Mouse (Mus musculus): Measurements from ENCODE around the gene Pifo. TPM values are rescaled to one million over a fixed set of nuclear protein-coding genes. Genes with fewer than 3 reads are reported as not detected.
"Not testable (repeated sequence)": the region's sequence is repeated elsewhere in the genome, so short reads cannot be mapped to it uniquely, and the experiment has no call there.

Gene Pifo
- 1 to 10 TPM in 1 of 4 experiments, under 1 TPM in 3; 0.42 to 1.0 (median 0.47) TPM for total RNA-seq (2022)

DNA sequence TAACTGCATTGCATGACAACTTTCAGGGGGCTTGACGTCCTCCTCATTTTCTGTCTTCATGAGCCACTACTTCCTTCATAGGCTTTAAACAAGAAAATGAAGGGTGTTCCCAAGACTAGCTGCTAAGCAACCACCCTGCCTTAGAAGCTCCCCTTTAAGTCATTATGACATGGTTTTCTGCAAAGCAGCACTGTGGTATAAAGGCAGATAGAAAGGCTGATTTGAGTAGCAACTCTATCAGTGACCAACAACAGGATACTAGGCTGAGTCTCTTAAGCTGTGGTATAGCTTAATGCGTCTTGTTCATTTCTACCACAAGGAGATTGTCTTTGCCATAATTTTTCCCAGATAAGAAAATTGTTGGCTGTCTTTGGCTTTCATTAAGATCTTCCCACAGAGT lies at the start of gene Pifo:
Pifo (minus strand) TSS at position 101 of the 400 bp plus-strand sequence.
- no peak for DNase-seq (ENCODE audit: low spot score in 2 of 2)

DNA sequence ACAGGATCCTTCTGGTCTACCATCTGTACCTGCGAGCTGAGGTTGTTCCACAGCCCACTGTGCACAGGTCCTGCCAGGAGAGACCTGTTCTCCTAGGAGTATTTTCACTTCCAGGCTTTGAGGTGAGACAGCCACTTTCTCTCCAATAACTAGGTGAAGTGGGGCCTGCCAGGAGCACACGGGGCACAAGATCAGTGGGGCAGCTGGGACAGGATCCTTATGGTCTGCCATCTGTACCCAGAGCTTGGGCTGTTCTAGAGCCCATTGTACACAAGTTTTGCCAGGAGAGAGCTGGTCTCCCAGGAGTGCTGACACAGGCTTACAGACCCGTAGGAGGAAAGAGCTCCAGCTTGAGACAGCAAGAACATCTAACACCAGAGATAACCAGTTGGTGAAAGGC lies 43.5 kb upstream of the Pifo start:
- no peak for DNase-seq (ENCODE audit: low spot score in 2 of 2)

DNA sequence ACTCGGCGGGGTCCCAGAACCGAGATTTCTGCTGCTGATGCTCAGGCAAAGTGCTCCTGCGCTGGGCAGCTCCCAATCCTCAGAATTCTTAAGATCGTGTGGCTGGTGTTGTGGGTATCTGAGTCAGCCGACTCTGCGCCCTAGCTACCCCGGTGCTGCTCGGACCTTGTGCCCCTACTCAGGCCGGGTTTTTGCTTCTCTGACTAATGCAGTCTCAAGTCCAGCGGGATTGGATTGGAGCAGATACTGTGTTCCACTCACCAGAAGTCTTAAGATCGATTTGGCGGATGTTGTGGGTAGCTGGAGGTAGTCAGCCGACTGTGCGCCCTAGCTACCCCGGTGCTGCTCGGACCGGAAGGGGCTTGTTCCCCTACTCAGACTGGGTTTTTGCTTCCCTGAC lies 37.5 kb upstream of the Pifo start:
- DNase-seq (ENCODE audit: low spot score in 2 of 2) = no peak

DNA sequence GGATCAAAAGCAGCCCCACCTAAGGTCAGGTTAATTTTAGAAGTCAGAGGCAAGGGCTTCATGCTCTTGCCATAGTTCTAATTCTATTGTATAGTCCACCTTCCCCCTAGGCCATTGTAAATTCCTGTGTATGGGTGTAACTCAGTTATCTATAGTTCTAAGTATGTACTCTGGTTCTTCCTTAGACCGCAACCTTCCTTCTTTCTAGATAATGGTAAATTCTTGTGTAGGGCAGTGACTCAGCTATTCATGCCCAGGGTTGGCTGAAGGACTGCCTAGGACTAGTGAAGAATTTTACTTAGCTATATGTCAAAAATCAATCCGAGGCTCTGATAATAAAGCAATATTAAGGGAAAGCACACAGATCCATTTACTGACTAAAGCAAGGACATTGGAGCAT lies 25.9 kb upstream of the Pifo start:
- no peak for DNase-seq (ENCODE audit: low spot score in 2 of 2)

- DNase-seq (ENCODE audit: low spot score in 2 of 2) = no peak
Observed at GRCm38 (mm10) chr3:106032781-106033180, 18.3 kb upstream of the Pifo start, which contains the start of gene Chil5. Chil5 (minus strand) TSS chr3:106032814.

DNA sequence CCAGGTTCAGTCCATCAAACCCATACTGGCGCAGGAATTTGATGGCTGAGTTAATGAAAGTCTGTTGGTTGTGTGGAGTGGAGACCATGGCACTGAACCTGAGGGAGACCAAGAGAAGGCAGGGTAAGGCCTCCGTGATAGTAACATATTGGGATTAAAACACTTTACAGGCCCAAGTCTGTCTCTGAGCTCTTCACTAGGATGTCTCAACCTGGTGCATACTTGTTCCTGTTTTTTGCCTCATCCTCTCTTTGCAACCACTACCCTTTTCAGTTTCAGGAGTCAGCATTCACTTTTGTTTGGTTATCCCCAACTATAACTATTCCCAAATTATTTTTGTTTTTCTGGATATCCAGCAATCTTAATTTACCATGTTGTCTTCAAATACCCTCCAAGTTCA lies 9.7 kb upstream of the Pifo start:
- no peak for DNase-seq (ENCODE audit: low spot score in 2 of 2)

GRCm38 (mm10) chr3:106021840-106022239 lies 7.4 kb upstream of the Pifo start:
- DNase-seq (ENCODE audit: low spot score in 2 of 2) = no peak

GRCm38 (mm10) chr3:106003360-106003759 lies 11.1 kb downstream of the Pifo start:
- not testable (repeated sequence) for DNase-seq (ENCODE audit: low spot score in 2 of 2)

- DNase-seq (ENCODE audit: low spot score in 2 of 2) = peak; percentile 7 to 38
Observed at GRCm38 (mm10) chr3:106001416-106002370, 12.8 kb downstream of the Pifo start.

- peak in 1 of 2 experiments; percentile 5 for DNase-seq (ENCODE audit: low spot score in 2 of 2)
Observed at GRCm38 (mm10) chr3:106000707-106001375, 13.6 kb downstream of the Pifo start.

DNA sequence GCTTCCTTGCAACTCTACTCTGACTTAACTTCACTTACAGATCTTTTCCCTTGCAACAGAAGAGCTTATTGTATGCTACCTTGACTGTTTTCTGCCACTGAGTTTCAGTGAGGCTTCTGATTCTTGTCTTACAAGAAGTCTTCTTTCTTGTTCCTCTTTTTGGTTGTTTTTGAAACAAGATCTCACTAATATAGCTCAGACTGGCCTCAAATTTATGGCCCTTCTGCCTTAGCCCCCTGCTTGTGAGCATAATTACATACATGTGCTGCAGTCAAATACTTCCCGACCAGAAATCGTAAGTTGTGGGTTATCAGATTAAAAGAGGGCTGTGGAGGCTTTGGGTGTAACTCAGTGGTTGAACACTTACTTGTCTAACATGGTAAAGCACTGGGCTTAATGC lies 19.7 kb downstream of the Pifo start:
- DNase-seq (ENCODE audit: low spot score in 2 of 2) = no peak

DNA sequence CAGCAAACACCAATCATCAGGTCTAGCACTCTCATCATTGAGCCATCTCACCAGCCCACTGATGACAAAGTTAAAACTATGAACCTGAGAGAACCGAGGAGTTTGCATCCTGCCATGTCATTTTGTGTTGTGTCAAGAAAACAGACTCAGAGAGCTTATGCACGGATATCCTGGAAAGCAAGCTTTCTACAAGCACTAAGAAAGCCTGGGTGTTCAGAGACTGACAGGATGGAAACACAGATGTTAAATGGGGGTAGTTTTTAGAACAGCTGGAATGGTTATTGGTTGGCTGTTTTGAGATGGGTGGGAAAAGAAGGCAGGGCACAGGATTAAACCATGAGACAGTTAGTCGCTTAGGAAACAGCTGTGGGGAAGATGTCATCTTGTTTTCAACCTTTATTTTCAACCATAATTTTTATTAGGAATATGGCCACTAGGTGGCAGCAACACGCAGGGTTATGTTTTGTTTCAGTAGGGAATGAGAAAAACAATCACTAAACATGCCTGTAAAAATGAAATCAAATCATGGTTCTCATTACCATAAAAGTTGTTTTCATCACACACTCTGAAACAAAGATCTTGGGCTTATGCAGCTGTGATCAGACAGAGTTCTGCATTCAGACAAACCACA lies 22.7 kb downstream of the Pifo start:
- peak in 1 of 2 experiments; percentile 14 for DNase-seq (ENCODE audit: low spot score in 2 of 2)

DNA sequence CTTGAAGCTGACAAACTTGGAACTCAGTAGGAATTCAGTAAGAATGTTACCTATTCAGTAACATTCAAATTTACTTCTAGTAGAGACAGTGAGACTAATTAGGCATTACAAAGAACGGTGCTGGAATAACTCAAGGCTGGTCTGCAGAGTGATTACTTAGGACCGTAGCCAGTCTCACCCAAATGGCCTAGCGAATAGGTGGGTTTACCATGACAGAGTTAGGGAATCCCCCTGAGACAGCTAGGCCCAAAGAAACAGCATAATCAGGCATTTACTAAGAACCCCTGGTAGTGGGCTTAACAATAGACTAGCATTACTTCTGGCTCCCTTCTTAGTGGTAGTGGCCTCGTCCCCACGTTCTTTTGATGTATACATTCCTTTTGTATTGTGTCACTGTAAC lies 24.8 kb downstream of the Pifo start:
- not testable (repeated sequence) for DNase-seq (ENCODE audit: low spot score in 2 of 2)

DNA sequence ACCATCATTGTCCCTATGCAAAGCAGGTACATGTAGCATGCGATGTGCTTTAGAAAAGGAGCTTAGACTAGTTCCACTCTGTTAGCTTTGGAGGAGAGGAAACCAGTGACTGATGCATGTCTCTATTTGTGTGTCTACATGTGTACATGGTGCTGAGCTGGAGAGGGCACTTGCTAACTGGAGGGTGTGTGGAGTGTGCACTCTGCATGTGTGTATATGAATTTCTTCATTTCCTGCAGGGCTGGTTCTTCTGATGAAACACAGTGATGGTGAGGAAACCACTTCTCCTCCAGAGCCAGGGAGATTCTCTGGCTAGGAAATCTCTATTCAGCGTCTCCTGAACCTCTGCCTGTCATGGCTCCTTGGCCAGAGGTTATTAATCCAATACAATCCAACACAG lies 40.3 kb downstream of the Pifo start:
- no peak for DNase-seq (ENCODE audit: low spot score in 2 of 2)

DNA sequence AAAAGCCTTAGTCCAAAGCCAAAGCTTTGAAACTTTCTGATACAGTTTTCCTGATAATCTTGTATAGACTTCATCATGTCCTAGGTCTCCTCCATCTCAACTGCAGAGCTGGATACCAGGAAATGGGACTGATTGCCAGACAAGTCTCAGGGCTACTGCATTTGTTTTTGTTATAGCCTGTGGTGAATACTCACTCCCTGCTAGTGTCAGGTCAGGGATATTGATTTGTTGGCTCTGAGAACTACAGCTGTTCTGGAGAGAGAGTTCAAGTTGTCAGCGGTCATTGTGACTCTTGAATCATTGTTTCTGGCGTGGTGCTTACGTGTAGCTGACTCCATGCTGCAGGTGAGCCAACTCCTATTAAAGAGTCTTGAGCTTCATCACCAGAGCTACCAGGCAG lies 41.0 kb downstream of the Pifo start, which contains the start of gene Ovgp1:
Ovgp1 (plus strand) TSS at position 301 of the 400 bp plus-strand sequence.
- DNase-seq (ENCODE audit: low spot score in 2 of 2) = no peak

DNA sequence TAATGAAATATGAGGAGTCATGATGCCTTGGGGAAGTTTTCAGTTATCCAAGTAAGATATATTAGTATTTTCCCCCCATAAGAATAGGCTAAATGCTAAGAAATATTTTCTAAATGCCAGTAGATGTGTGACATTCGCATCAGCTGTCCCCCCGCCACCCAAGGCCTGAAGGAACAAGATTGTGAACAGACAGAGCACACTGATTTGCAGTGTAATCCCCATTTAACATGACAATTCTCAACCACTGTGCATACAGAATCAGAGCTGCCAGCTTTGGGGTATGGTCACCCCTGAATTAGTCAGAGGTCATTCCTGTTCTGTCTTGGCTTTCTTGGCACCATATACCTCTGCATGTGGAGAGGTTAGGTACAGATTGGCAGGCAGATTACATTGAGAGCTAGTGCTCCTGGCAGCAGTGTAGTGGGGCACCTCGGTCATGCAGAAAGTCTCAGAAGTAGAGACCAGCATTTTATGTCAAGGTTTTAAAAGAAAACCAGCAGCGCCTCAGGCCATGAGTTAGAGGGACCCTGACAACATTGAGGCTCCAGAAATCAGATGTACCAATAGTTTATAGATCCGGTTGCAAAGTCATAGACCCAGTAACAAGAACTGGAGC lies 42.5 kb downstream of the Pifo start:
- no peak for DNase-seq (ENCODE audit: low spot score in 2 of 2)

GRCm38 (mm10) chr3:105960700-105961099 lies 53.7 kb downstream of the Pifo start:
- no peak for DNase-seq (ENCODE audit: low spot score in 2 of 2)

DNA sequence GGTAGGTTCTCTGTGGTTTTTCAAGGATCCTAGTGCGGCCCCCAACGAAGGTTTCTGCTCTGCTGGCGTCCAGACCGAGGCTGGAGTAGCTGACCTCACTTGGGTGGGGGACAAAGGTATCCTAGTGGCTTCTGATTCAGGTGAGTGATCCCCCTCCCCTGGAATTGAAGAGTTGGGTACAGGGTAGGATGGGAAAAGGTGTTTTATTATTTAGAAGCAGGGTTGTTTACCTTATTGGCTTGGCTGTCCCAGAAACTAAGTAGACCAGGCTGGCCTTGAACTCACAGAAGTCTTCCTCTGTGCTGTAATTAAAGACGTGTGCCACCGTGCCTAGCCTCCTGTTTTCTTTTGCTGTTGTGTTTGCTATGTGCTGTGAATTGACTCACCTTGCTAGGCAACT lies 54.4 kb downstream of the Pifo start, which contains the start of gene Atp5f1:
Atp5f1 (minus strand) TSS at position 101 of the 400 bp plus-strand sequence.
- DNase-seq (ENCODE audit: low spot score in 2 of 2) = no peak

DNA sequence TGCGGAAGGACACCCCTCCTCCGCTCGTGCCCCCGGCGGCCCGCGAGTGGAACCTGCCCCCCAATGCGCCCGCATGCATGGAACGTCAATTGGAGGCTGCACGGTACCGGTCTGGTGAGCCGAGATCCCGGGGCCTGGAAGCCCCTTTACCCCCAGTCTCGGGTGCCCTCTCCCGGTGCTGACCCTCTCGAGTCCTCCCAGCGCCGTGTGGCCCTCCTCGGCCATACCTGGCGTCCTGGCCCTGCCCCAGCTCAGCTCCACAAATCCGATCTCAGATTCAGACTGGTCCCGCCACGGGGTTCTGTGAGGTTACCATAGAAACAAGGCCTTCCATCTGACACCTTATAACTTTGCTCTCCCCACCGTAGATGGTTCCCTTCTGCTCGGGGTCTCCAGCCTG lies 54.9 kb downstream of the Pifo start:
- peak in 1 of 2 experiments; percentile 10 for DNase-seq (ENCODE audit: low spot score in 2 of 2)

GRCm38 (mm10) chr3:105958974-105959580 lies 55.4 kb downstream of the Pifo start, which contains the start of gene Wdr77:
Wdr77 (plus strand) TSS chr3:105959369.
- DNase-seq (ENCODE audit: low spot score in 2 of 2) = peak; percentile 93 to 95

- DNase-seq (ENCODE audit: low spot score in 2 of 2) = no peak
Observed at GRCm38 (mm10) chr3:105958204-105958603, 56.2 kb downstream of the Pifo start.
